Mouse (Mus musculus): Measurements from ENCODE around the gene Mtx2. TPM values are rescaled to one million over a fixed set of nuclear protein-coding genes. Genes with fewer than 3 reads are reported as not detected.

Mtx2 gene
- polyA plus RNA-seq, 1 experiment from 2014 or later = 158 TPM

DNA sequence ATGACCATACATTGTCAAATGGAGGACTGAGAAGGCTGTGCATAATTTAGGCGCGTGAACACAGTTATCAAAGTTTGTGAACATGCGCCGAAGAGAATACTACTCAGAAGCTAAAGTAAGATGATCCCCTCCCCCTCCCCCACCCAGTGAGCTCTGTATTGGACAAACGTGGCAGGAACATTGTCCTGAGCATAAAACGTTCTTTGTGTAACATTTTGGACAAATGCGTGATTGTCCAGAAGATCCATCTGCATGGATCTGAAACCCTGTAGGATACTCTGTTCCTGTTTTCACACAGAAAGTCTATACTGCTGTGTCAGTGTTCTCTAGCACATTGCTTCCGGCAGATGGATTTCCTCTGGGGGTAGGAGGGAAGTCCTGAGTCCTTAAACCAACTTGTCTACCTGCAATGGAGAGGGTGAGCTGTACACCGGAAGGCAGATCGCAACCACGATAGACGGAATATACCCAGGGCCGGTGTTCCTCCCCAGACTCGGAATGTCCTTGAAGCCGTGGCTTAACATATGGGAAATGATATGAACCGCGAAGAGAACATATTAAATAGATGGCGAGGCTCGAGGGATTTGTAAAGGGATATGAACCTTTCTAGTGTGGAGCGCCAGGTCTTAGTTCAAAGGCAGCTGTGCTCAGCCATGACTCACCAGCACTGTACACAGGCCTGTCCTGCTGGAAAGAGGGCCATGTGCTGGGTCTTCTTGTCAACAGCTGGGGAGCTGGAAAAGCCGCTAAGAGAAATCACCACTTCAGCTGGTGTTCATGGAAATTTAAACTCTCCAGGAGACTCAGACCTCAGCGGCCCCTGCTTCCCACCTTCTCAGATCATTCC lies 100.6 kb downstream of the Mtx2 start:
- H3K4me2 ChIP-seq = no peak overlapping the region
- WGBS = 72% methylated on average over 22 of the region's 22 CpGs

More for the DNA sequence above, 100.6 kb downstream of the Mtx2 start:
- Histone ChIP-seq H3K9ac (no peak overlapping the region), H3K9me3 (replicated peaks) (no peaks in the 10 kb centered on the region), H3K27me3 (peaks cover 3% of the 10 kb centered on the region; the same call in 1 of the 2 replicates), H3K4me1 (replicated peaks) (no peaks in the 10 kb centered on the region), H3K36me3 (no peaks in the 10 kb centered on the region), H3K4me3 (no peak overlapping the region), H3K27ac (no peak overlapping the region)
- no peak for ATAC-seq (replicated peaks; ENCODE audit: insufficient number of reproducible peaks, insufficient read depth, low FRiP score, low read depth)

Other genes starting within 250 kb of the Mtx2 start
- 15.3 and 15.9 TPM in 2 replicates for gene Lnpk, start 246.4 kb upstream of the Mtx2 start, polyA plus RNA-seq (2015; fragmentation: Nextera tagmentation; extraction: Ambion mirVana)
- not detected in 2 replicates for gene Evx2, start 166.2 kb upstream of the Mtx2 start, polyA plus RNA-seq (2015; fragmentation: Nextera tagmentation; extraction: Ambion mirVana)
- 0.14 TPM in 1 of 2 replicates, not detected in the other for gene Hoxd13, start 157.5 kb upstream of the Mtx2 start, polyA plus RNA-seq (2015; fragmentation: Nextera tagmentation; extraction: Ambion mirVana)
- 0.10 TPM in 1 of 2 replicates, not detected in the other for gene Hoxd12, start 150.8 kb upstream of the Mtx2 start, polyA plus RNA-seq (2015; fragmentation: Nextera tagmentation; extraction: Ambion mirVana)
- not detected in 2 replicates for gene Hoxd11, start 146.2 kb upstream of the Mtx2 start, polyA plus RNA-seq (2015; fragmentation: Nextera tagmentation; extraction: Ambion mirVana)
- 0.08 TPM in 1 of 2 replicates, not detected in the other for gene Hoxd10, start 133.9 kb upstream of the Mtx2 start, polyA plus RNA-seq (2015; fragmentation: Nextera tagmentation; extraction: Ambion mirVana)
- gene Hoxd9, start 128.1 kb upstream of the Mtx2 start, polyA plus RNA-seq (2015; fragmentation: Nextera tagmentation; extraction: Ambion mirVana) = 0.14 and 0.15 TPM in 2 replicates
- gene Hoxd8, start 121.2 kb upstream of the Mtx2 start, polyA plus RNA-seq (2015; fragmentation: Nextera tagmentation; extraction: Ambion mirVana) = 0.24 and 0.56 TPM in 2 replicates
- gene Hoxd3, start 113.9 kb upstream of the Mtx2 start, polyA plus RNA-seq (2015; fragmentation: Nextera tagmentation; extraction: Ambion mirVana) = 0.29 and 1.0 TPM in 2 replicates
- 0.09 and 0.15 TPM in 2 replicates for gene Hoxd4, start 113.9 kb upstream of the Mtx2 start, polyA plus RNA-seq (2015; fragmentation: Nextera tagmentation; extraction: Ambion mirVana)
- gene Gm28230, start 99.1 kb upstream of the Mtx2 start, polyA plus RNA-seq (2015; fragmentation: Nextera tagmentation; extraction: Ambion mirVana) = not detected in 2 replicates
- gene Hoxd1, start 62.8 kb upstream of the Mtx2 start, polyA plus RNA-seq (2015; fragmentation: Nextera tagmentation; extraction: Ambion mirVana) = not detected in 2 replicates